Mouse (Mus musculus) CH12.LX (cell line): ENCODE results near the gene Msh3. TPM values are rescaled to one million over a fixed set of nuclear protein-coding genes. Genes with fewer than 3 reads are reported as not detected.
A peak's percentile ranks its signal among the peaks of the same experiment; 100 is the strongest.

ENCODE experiments used
- DNase-seq: peaks from one replicate; pipeline ENCODE4 v3.0.0-alpha.2; 2013; ENCODE audit errors: extremely low read depth
- H3K27ac ChIP-seq: 2 replicates; pipeline ENCODE4 v1.5.1; 2012; ENCODE audit warnings: low read depth, mild to moderate bottlenecking, control low read depth, moderate library complexity; ENCODE audit not compliant: insufficient read depth
- H3K27me3 ChIP-seq: replicated peaks from 2 replicates; pipeline ENCODE3; 2012; ENCODE audit warnings: inconsistent platforms
- H3K36me3 ChIP-seq, 2 experiments: replicated peaks in 1 of 2; 2 replicates each; pipeline versions ENCODE3 to v1.6.1; 2012; ENCODE audit warnings: inconsistent platforms in 1 of 2, low read length in 1 of 2, mild to moderate bottlenecking in 1 of 2, mixed read lengths in 1 of 2, moderate library complexity in 1 of 2; ENCODE audit not compliant: control insufficient read depth in 1 of 2, insufficient read depth in 1 of 2
- H3K4me1 ChIP-seq, 2 experiments: 2 replicates each; pipeline ENCODE4 v1.6.1; 2012; ENCODE audit warnings: inconsistent platforms in 1 of 2, moderate library complexity in 1 of 2; ENCODE audit not compliant: insufficient read depth in 2 of 2, control insufficient read depth in 1 of 2
- H3K4me2 ChIP-seq: 2 replicates; pipeline ENCODE4 v1.6.1; 2012; ENCODE audit warnings: low read depth, mild to moderate bottlenecking, control low read depth; ENCODE audit not compliant: poor library complexity, insufficient read depth, severe bottlenecking
- H3K4me3 ChIP-seq, 3 experiments: fragments of 150-350 bp in 1 of 3; sonication (generic) in 1 of 3; replicated peaks in 1 of 3; 2 replicates each; pipeline versions ENCODE3 to v1.5.1; 2011 to 2012; ENCODE audit warnings: low read depth in 2 of 3, low read length in 2 of 3, mild to moderate bottlenecking in 2 of 3, moderate library complexity in 2 of 3, control low read depth in 1 of 3, improper control_type of control experiment in 1 of 3, inconsistent platforms in 1 of 3, mixed read lengths in 1 of 3; ENCODE audit not compliant: poor library complexity in 1 of 3
- H3K79me2 ChIP-seq: replicated peaks from 2 replicates; pipeline ENCODE4 v1.6.1; 2012; ENCODE audit warnings: mild to moderate bottlenecking, moderate library complexity; ENCODE audit not compliant: control insufficient read depth, poor library complexity, insufficient read depth, severe bottlenecking; ENCODE audit errors: extremely low read depth
- H3K9ac ChIP-seq: 2 replicates; pipeline ENCODE4 v1.6.1; 2012; ENCODE audit warnings: low read depth, mild to moderate bottlenecking, control low read depth, moderate library complexity; ENCODE audit not compliant: insufficient read depth
- H3K9me3 ChIP-seq: replicated peaks from 2 replicates; pipeline ENCODE3; 2012; ENCODE audit warnings: low read length, inconsistent platforms, mixed read lengths
- BHLHE40 ChIP-seq: IDR thresholded peaks from 2 replicates; pipeline ENCODE4 v1.6.1; 2011; ENCODE audit warnings: mild to moderate bottlenecking, low read depth, low read length, improper control_type of control experiment
- CHD1 ChIP-seq: IDR thresholded peaks from 2 replicates; pipeline ENCODE4 v1.6.1; 2012; ENCODE audit warnings: low read depth, low read length, improper control_type of control experiment, inconsistent platforms
- CHD2 ChIP-seq: IDR thresholded peaks from 2 replicates; pipeline ENCODE4 v1.6.1; 2011; ENCODE audit warnings: low read length, improper control_type of control experiment
- CTCF ChIP-seq, 2 experiments: IDR thresholded peaks in 1 of 2; conservative IDR thresholded peaks in 1 of 2; 2 replicates each; pipeline ENCODE4 v1.5.1; 2011 to 2012; ENCODE audit warnings: low read depth in 2 of 2, low read length in 2 of 2, improper control_type of control experiment in 1 of 2, inconsistent platforms in 1 of 2, mild to moderate bottlenecking in 1 of 2, moderate library complexity in 1 of 2
- E2F4 ChIP-seq: IDR thresholded peaks from 2 replicates; pipeline ENCODE4 v1.6.1; 2011; ENCODE audit warnings: low read depth, low read length, improper control_type of control experiment; ENCODE audit not compliant: insufficient replicate concordance
- ELF1 ChIP-seq: IDR thresholded peaks from 2 replicates; pipeline ENCODE4 v1.6.1; 2014; ENCODE audit warnings: low read depth, mild to moderate bottlenecking, inconsistent platforms, low read length, improper control_type of control experiment
- EP300 ChIP-seq: IDR thresholded peaks from 2 replicates; pipeline ENCODE4 v1.6.1; 2011; ENCODE audit warnings: low read length, improper control_type of control experiment
- ETS1 ChIP-seq: conservative IDR thresholded peaks from 2 replicates; pipeline ENCODE4 v1.6.1; 2012; ENCODE audit warnings: low read depth, mild to moderate bottlenecking, inconsistent platforms, low read length, improper control_type of control experiment, moderate library complexity
- HCFC1 ChIP-seq: IDR thresholded peaks from 2 replicates; pipeline ENCODE4 v1.6.1; 2012; ENCODE audit warnings: low read depth, mild to moderate bottlenecking, inconsistent platforms, low read length, improper control_type of control experiment
- JUN ChIP-seq: IDR thresholded peaks from 2 replicates; pipeline ENCODE4 v1.6.1; 2011; ENCODE audit warnings: low read depth, mild to moderate bottlenecking, low read length, improper control_type of control experiment, moderate library complexity; ENCODE audit not compliant: insufficient read depth
- JUND ChIP-seq: conservative IDR thresholded peaks from 2 replicates; pipeline ENCODE4 v1.6.1; 2011; ENCODE audit warnings: low read depth, low read length, improper control_type of control experiment
- KAT2A ChIP-seq: IDR thresholded peaks from 2 replicates; pipeline ENCODE4 v1.6.1; 2012; ENCODE audit warnings: low read length, improper control_type of control experiment, inconsistent platforms; ENCODE audit not compliant: insufficient replicate concordance
- MAX ChIP-seq: IDR thresholded peaks from 2 replicates; pipeline ENCODE4 v1.6.1; 2011; ENCODE audit warnings: low read length, improper control_type of control experiment
- MAZ ChIP-seq: IDR thresholded peaks from 2 replicates; pipeline ENCODE4 v1.6.1; 2012; ENCODE audit warnings: low read depth, mild to moderate bottlenecking, inconsistent platforms, low read length, improper control_type of control experiment, moderate library complexity
- MEF2A ChIP-seq: IDR thresholded peaks from 2 replicates; pipeline ENCODE4 v1.6.1; 2014; ENCODE audit warnings: low read depth, mild to moderate bottlenecking, inconsistent platforms, low read length, improper control_type of control experiment, borderline replicate concordance
- NELFE ChIP-seq: IDR thresholded peaks from 2 replicates; pipeline ENCODE4 v1.6.1; 2011; ENCODE audit warnings: low read depth, low read length, improper control_type of control experiment
- NRF1 ChIP-seq: IDR thresholded peaks from 2 replicates; pipeline ENCODE4 v1.6.1; 2014; ENCODE audit warnings: low read depth, mild to moderate bottlenecking, inconsistent platforms, low read length, improper control_type of control experiment, moderate library complexity
- PAX5 ChIP-seq: IDR thresholded peaks from 2 replicates; pipeline ENCODE4 v1.6.1; 2012; ENCODE audit warnings: low read length, inconsistent platforms, mixed read lengths
- POLR2A ChIP-seq: IDR thresholded peaks from 2 replicates; pipeline ENCODE4 v1.6.1; 2011; ENCODE audit warnings: low read depth, mild to moderate bottlenecking, improper control_type of control experiment, low read length
- RAD21 ChIP-seq: IDR thresholded peaks from 2 replicates; pipeline ENCODE4 v1.6.1; 2011; ENCODE audit warnings: low read depth, mild to moderate bottlenecking, low read length, improper control_type of control experiment, moderate library complexity
- RCOR1 ChIP-seq: conservative IDR thresholded peaks from 2 replicates; pipeline ENCODE4 v1.6.1; 2012; ENCODE audit warnings: low read depth, mild to moderate bottlenecking, inconsistent platforms, low read length, improper control_type of control experiment
- SIN3A ChIP-seq: IDR thresholded peaks from 2 replicates; pipeline ENCODE4 v1.6.1; 2012; ENCODE audit warnings: low read length, improper control_type of control experiment, inconsistent platforms
- SMC3 ChIP-seq: IDR thresholded peaks from 2 replicates; pipeline ENCODE4 v1.6.1; 2011; ENCODE audit warnings: low read depth, low read length, improper control_type of control experiment
- TCF12 ChIP-seq: IDR thresholded peaks from 2 replicates; pipeline ENCODE4 v1.6.1; 2014; ENCODE audit warnings: low read depth, mild to moderate bottlenecking, inconsistent platforms, low read length, improper control_type of control experiment
- UBTF ChIP-seq: IDR thresholded peaks from 2 replicates; pipeline ENCODE4 v1.6.1; 2012; ENCODE audit warnings: low read depth, mild to moderate bottlenecking, inconsistent platforms, low read length, improper control_type of control experiment, moderate library complexity
- USF1 ChIP-seq: IDR thresholded peaks from 2 replicates; pipeline ENCODE4 v1.6.1; 2014; ENCODE audit warnings: low read depth, mild to moderate bottlenecking, inconsistent platforms, low read length, improper control_type of control experiment
- USF2 ChIP-seq: conservative IDR thresholded peaks from 2 replicates; pipeline ENCODE4 v1.6.1; 2011; ENCODE audit warnings: low read depth, low read length, improper control_type of control experiment
- ZC3H11A ChIP-seq: IDR thresholded peaks from 2 replicates; pipeline ENCODE4 v1.6.1; 2012; ENCODE audit warnings: low read depth, mild to moderate bottlenecking, inconsistent platforms, low read length, improper control_type of control experiment
- ZKSCAN1 ChIP-seq: IDR thresholded peaks from 2 replicates; pipeline ENCODE4 v1.6.1; 2012; ENCODE audit warnings: low read depth, inconsistent platforms, low read length, improper control_type of control experiment, borderline replicate concordance
- ZMIZ1 ChIP-seq: IDR thresholded peaks from 2 replicates; pipeline ENCODE4 v1.6.1; 2012; ENCODE audit warnings: low read depth, mild to moderate bottlenecking, inconsistent platforms, low read length, improper control_type of control experiment
- ZNF384 ChIP-seq: IDR thresholded peaks from 2 replicates; pipeline ENCODE4 v1.6.1; 2012; ENCODE audit warnings: low read depth, low read length, improper control_type of control experiment, inconsistent platforms
- dilution Hi-C: fragments of 300-500 bp; cut with MboI; formaldehyde crosslinking; loops from 2 replicates; pipeline ENCODE4 v1.14.3; 2020; ENCODE audit warnings: low sequenced_read_pairs; ENCODE audit not compliant: extremely low pct_unique_long_range_greater_than_20kb, extremely low pct_ligation_motif_present
- in situ Hi-C: fragments of 300-500 bp; cut with MboI; formaldehyde crosslinking; loops from 3 replicates; pipeline ENCODE4 v1.14.3; 2019; ENCODE audit warnings: low sequenced_read_pairs, low pct_ligation_motif_present, low pct_unique_long_range_greater_than_20kb, mixed read lengths
- polyA plus RNA-seq: library from polyadenylated mRNA; unstranded; fragments of >175 nt; gene quantifications from 2 replicates; pipeline ENCODE4 v1.2.1, GENCODE M21; 2012; ENCODE audit warnings: low read depth; ENCODE audit not compliant: insufficient read length
- total RNA-seq, 2 experiments: library from RNA; depleted of rRNA; stranded (reverse); fragments of 300-350 nt in 1 of 2; fragments of >200 nt in 1 of 2; gene quantifications; 2 replicates each; pipeline ENCODE4 v1.2.3; 2012 to 2014

The Msh3 gene
- total and polyA plus RNA-seq, 3 experiments: 13.7 to 27.0 (median 18.3) TPM

- H3K27me3 ChIP-seq: no peaks in the 10 kb centered on the region
- dilution Hi-C loops (no loop called here), in situ Hi-C loops (no loop called here)
- H3K4me1 ChIP-seq: peaks cover 9 to 12% of the 10 kb centered on the region in 2 experiments; a peak in 3 of 4 replicates
- TF ChIP-seq RAD21 (no peak), KAT2A (no peak), E2F4 (no peak), MEF2A (no peak), BHLHE40 (no peak), CTCF (conservative IDR thresholded peaks at IDR 0.05 in 1 of 2, IDR thresholded peaks at IDR 0.05 in 1 of 2; ENCODE audit: low read depth in 2 of 2, low read length in 2 of 2) (no peak), SIN3A (no peak), NELFE (no peak), USF2 (no peak), MAZ (no peak)
- H3K4me3 ChIP-seq: no peak overlapping the region
- H3K9me3 ChIP-seq: no peaks in the 10 kb centered on the region
- no peak overlapping the region for H3K9ac ChIP-seq
- no peak for DNase-seq
- H3K36me3 ChIP-seq: peaks cover 0 to 33% of the 10 kb centered on the region in 2 experiments
- no peak overlapping the region for H3K4me2 ChIP-seq
- no peak overlapping the region for H3K27ac ChIP-seq
- 0 out of 2 replicates have a peak, but pooled peaks cover 1% of the 10 kb centered on the region for H3K79me2 ChIP-seq
Observed at GRCm38 (mm10) chr13:92244731-92245130, 110.1 kb downstream of the Msh3 start.

DNA sequence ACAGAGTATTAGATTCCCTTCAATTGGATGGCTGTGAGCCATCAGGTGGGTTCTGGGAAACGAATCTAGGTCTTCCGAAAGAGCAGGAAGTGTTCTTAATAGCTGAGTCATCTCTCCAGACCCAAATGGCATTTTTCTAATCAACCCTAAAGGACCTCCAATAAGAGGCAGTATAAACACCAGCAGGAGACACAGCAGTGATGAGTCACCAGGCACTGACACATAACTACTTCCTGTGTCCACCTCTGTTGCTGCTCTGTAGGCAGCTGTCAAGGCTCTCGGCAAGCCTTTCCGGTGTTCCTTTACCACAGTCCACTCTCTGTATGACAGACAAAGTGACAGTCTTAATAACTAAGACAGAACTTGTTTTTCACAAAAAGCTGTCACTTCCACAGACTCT is 113.4 kb downstream of the Msh3 start:
- in situ Hi-C loops: no loop called here
- TF ChIP-seq CHD1 (no peak), ETS1 (peak; percentile 69), ZMIZ1 (no peak), CHD2 (0 out of 2 replicates have a peak, but pooled peaks have one; percentile 13), POLR2A (no peak), NELFE (no peak), BHLHE40 (0 out of 2 replicates have a peak, but pooled peaks have one; percentile 51), NRF1 (no peak), ELF1 (peak; percentile 68), RCOR1 (no peak), ZC3H11A (no peak), TCF12 (peak; percentile 52), SMC3 (no peak), HCFC1 (no peak; the same call in 1 of the 2 replicates), E2F4 (no peak), KAT2A (no peak), USF1 (no peak), PAX5 (no peak), ZKSCAN1 (no peak), SIN3A (0 out of 2 replicates have a peak, but pooled peaks have one; percentile 45), MAX (no peak), USF2 (no peak), RAD21 (no peak; the same call in 1 of the 2 replicates), EP300 (peak; percentile 73), JUND (peak; percentile 79), CTCF (conservative IDR thresholded peaks at IDR 0.05 in 1 of 2, IDR thresholded peaks at IDR 0.05 in 1 of 2; ENCODE audit: low read depth in 2 of 2, low read length in 2 of 2) (no peak), JUN (peak; percentile 80), MEF2A (peak; percentile 47; the same call in 1 of the 2 replicates), ZNF384 (no peak), UBTF (no peak)

More for the DNA sequence above, 113.4 kb downstream of the Msh3 start:
- Histone ChIP-seq H3K27me3 (no peaks in the 10 kb centered on the region), H3K9ac (no peak overlapping the region), H3K36me3 (peaks cover 0 to 41% of the 10 kb centered on the region in 2 experiments), H3K79me2 (0 out of 2 replicates have a peak, but pooled peaks cover 1% of the 10 kb centered on the region), H3K4me3 (no peak overlapping the region), H3K9me3 (no peaks in the 10 kb centered on the region), H3K27ac (no peak overlapping the region; the same call in 1 of the 2 replicates), H3K4me2 (no peak overlapping the region), H3K4me1 (peaks cover 9 to 12% of the 10 kb centered on the region in 2 experiments; a peak in 3 of 4 replicates)
- dilution Hi-C loops: no loop called here
- peak; percentile 45 for DNase-seq
